Mouse (Mus musculus): Measurements from ENCODE around the gene Lbhd2.
A peak's percentile ranks its signal among the peaks of the same experiment; 100 is the strongest.

The Lbhd2 gene

GRCm38 (mm10) chr12:111432097-111432496, 25.5 kb downstream of the Lbhd2 start:
- no peak for DNase-seq (ENCODE audit: low spot score in 2 of 2)

- no peak for DNase-seq (ENCODE audit: low spot score in 2 of 2)
Measured at GRCm38 (mm10) chr12:111432751-111433331, 26.2 kb downstream of the Lbhd2 start.

- no peak for DNase-seq (ENCODE audit: low spot score in 2 of 2)
Measured at GRCm38 (mm10) chr12:111434164-111434744, 27.6 kb downstream of the Lbhd2 start.

GRCm38 (mm10) chr12:111434745-111435327, 28.2 kb downstream of the Lbhd2 start:
- DNase-seq (ENCODE audit: low spot score in 2 of 2), result no peak

- DNase-seq (ENCODE audit: low spot score in 2 of 2), result no peak
Measured at GRCm38 (mm10) chr12:111436170-111436569, 29.6 kb downstream of the Lbhd2 start.

GRCm38 (mm10) chr12:111436640-111437039, 30.0 kb downstream of the Lbhd2 start:
- DNase-seq (ENCODE audit: low spot score in 2 of 2), result no peak

GRCm38 (mm10) chr12:111437222-111437900, 30.8 kb downstream of the Lbhd2 start:
- DNase-seq (ENCODE audit: low spot score in 2 of 2), result no peak

- no peak for DNase-seq (ENCODE audit: low spot score in 2 of 2)
Measured at GRCm38 (mm10) chr12:111438850-111439249, 32.2 kb downstream of the Lbhd2 start.

GRCm38 (mm10) chr12:111440701-111441373, 34.2 kb downstream of the Lbhd2 start:
- no peak for DNase-seq (ENCODE audit: low spot score in 2 of 2)

- no peak for DNase-seq (ENCODE audit: low spot score in 2 of 2)
Measured at GRCm38 (mm10) chr12:111441523-111441922, 34.9 kb downstream of the Lbhd2 start.

GRCm38 (mm10) chr12:111442309-111443010, 35.9 kb downstream of the Lbhd2 start, which contains the start of gene Tnfaip2:
Gene Tnfaip2 (plus strand): TSS chr12:111442469.
- DNase-seq (ENCODE audit: low spot score in 2 of 2), result peak; percentile 38 to 47

GRCm38 (mm10) chr12:111443011-111443870, 36.6 kb downstream of the Lbhd2 start:
- no peak for DNase-seq (ENCODE audit: low spot score in 2 of 2)

GRCm38 (mm10) chr12:111443921-111444831, 37.6 kb downstream of the Lbhd2 start:
- no peak for DNase-seq (ENCODE audit: low spot score in 2 of 2)

- no peak for DNase-seq (ENCODE audit: low spot score in 2 of 2)
Measured at GRCm38 (mm10) chr12:111445161-111445889, 38.7 kb downstream of the Lbhd2 start.

GRCm38 (mm10) chr12:111445890-111446613, 39.4 kb downstream of the Lbhd2 start:
- DNase-seq (ENCODE audit: low spot score in 2 of 2), result no peak

- DNase-seq (ENCODE audit: low spot score in 2 of 2), result no peak
Measured at GRCm38 (mm10) chr12:111446745-111447144, 40.1 kb downstream of the Lbhd2 start.

GRCm38 (mm10) chr12:111447350-111447749, 40.7 kb downstream of the Lbhd2 start:
- DNase-seq (ENCODE audit: low spot score in 2 of 2), result no peak

All from natural killer cell, adult 2 months (primary cell).